Mouse (Mus musculus): ENCODE measurements around the gene Tnnt3. TPM values are rescaled to one million over a fixed set of nuclear protein-coding genes. Genes with fewer than 3 reads are reported as not detected.
A peak's percentile ranks its signal among the peaks of the same experiment; 100 is the strongest.

Gene Tnnt3
- polyA plus RNA-seq, 1 experiment, result 48.3 TPM

GRCm38 (mm10) chr7:142529350-142529749 lies 30.7 kb downstream of the Tnnt3 start:
- 58% methylated on average over 10 of the region's 10 CpGs for WGBS

GRCm38 (mm10) chr7:142531973-142532521 lies 33.4 kb downstream of the Tnnt3 start:
- DNase-seq, result no peak
- Histone ChIP-seq H3K27ac (ENCODE audit: insufficient read depth, low read depth, low read length) (no peak overlapping the region), H3K4me3 (ENCODE audit: insufficient read depth, low read depth, low read length) (no peak overlapping the region), H3K36me3 (ENCODE audit: control insufficient read depth, insufficient read depth, low read length) (no peaks in the 10 kb centered on the region), H3K27me3 (replicated peaks; ENCODE audit: control insufficient read depth, insufficient read depth, low read length) (no peaks in the 10 kb centered on the region), H3K4me1 (ENCODE audit: control insufficient read depth, insufficient read depth, low read length) (no peaks in the 10 kb centered on the region)
- 87% methylated on average over 4 of the region's 4 CpGs for WGBS
- TF ChIP-seq CTCF (conservative IDR thresholded peaks at IDR 0.05; ENCODE audit: insufficient read depth, insufficient read length, low read depth, low read length) (no peak), POLR2A (IDR thresholded peaks at IDR 0.05; ENCODE audit: low read depth, low read length) (no peak)

More at GRCm38 (mm10) chr7:142529350-142529749, 30.7 kb downstream of the Tnnt3 start:
- no peak for TF ChIP-seq CTCF (conservative IDR thresholded peaks at IDR 0.05; ENCODE audit: insufficient read depth, insufficient read length, low read depth, low read length)
- no peak for TF ChIP-seq POLR2A (IDR thresholded peaks at IDR 0.05; ENCODE audit: low read depth, low read length)
- Histone ChIP-seq H3K4me1 (ENCODE audit: control insufficient read depth, insufficient read depth, low read length) (no peaks in the 10 kb centered on the region), H3K27me3 (replicated peaks; ENCODE audit: control insufficient read depth, insufficient read depth, low read length) (no peaks in the 10 kb centered on the region), H3K27ac (ENCODE audit: insufficient read depth, low read depth, low read length) (no peak overlapping the region), H3K4me3 (ENCODE audit: insufficient read depth, low read depth, low read length) (no peak overlapping the region), H3K36me3 (ENCODE audit: control insufficient read depth, insufficient read depth, low read length) (no peaks in the 10 kb centered on the region)
- no peak for DNase-seq

GRCm38 (mm10) chr7:142532671-142533058 lies 34.0 kb downstream of the Tnnt3 start, which contains the start of gene Mrpl23:
Gene Mrpl23, plus strand, starts transcription at chr7:142532686.
- Histone ChIP-seq H3K27me3 (replicated peaks; ENCODE audit: control insufficient read depth, insufficient read depth, low read length) (no peaks in the 10 kb centered on the region), H3K4me3 (ENCODE audit: insufficient read depth, low read depth, low read length) (peak within 1 kb of the TSS; percentile 83), H3K27ac (ENCODE audit: insufficient read depth, low read depth, low read length) (0 out of 2 replicates have a peak within 1 kb of the TSS, but pooled peaks have one; percentile 22), H3K36me3 (ENCODE audit: control insufficient read depth, insufficient read depth, low read length) (no peaks in the 10 kb centered on the region), H3K4me1 (ENCODE audit: control insufficient read depth, insufficient read depth, low read length) (no peaks in the 10 kb centered on the region)
- TF ChIP-seq CTCF (conservative IDR thresholded peaks at IDR 0.05; ENCODE audit: insufficient read depth, insufficient read length, low read depth, low read length) (no peak), POLR2A (IDR thresholded peaks at IDR 0.05; ENCODE audit: low read depth, low read length) (no peak)
- WGBS, result 4% methylated on average over 17 of the region's 17 CpGs
- no peak for DNase-seq

- Histone ChIP-seq H3K36me3 (ENCODE audit: control insufficient read depth, insufficient read depth, low read length) (no peaks in the 10 kb centered on the region), H3K4me1 (ENCODE audit: control insufficient read depth, insufficient read depth, low read length) (no peaks in the 10 kb centered on the region), H3K4me3 (ENCODE audit: insufficient read depth, low read depth, low read length) (peak overlapping the region; percentile 83), H3K27me3 (replicated peaks; ENCODE audit: control insufficient read depth, insufficient read depth, low read length) (no peaks in the 10 kb centered on the region), H3K27ac (ENCODE audit: insufficient read depth, low read depth, low read length) (0 out of 2 replicates have a peak overlapping the region, but pooled peaks have one; percentile 22)
- TF ChIP-seq CTCF (conservative IDR thresholded peaks at IDR 0.05; ENCODE audit: insufficient read depth, insufficient read length, low read depth, low read length), result peak; percentile 78
- no peak for TF ChIP-seq POLR2A (IDR thresholded peaks at IDR 0.05; ENCODE audit: low read depth, low read length)
- WGBS, result 1% methylated on average over 44 of the region's 44 CpGs
- DNase-seq, result peak; percentile 84
Observed at GRCm38 (mm10) chr7:142533059-142533855, 34.6 kb downstream of the Tnnt3 start.

GRCm38 (mm10) chr7:142535116-142535515 lies 36.5 kb downstream of the Tnnt3 start:
- Histone ChIP-seq H3K27me3 (replicated peaks; ENCODE audit: control insufficient read depth, insufficient read depth, low read length) (no peaks in the 10 kb centered on the region), H3K36me3 (ENCODE audit: control insufficient read depth, insufficient read depth, low read length) (no peaks in the 10 kb centered on the region), H3K4me3 (ENCODE audit: insufficient read depth, low read depth, low read length) (no peak overlapping the region), H3K27ac (ENCODE audit: insufficient read depth, low read depth, low read length) (no peak overlapping the region), H3K4me1 (ENCODE audit: control insufficient read depth, insufficient read depth, low read length) (no peaks in the 10 kb centered on the region)
- TF ChIP-seq CTCF (conservative IDR thresholded peaks at IDR 0.05; ENCODE audit: insufficient read depth, insufficient read length, low read depth, low read length) (no peak), POLR2A (IDR thresholded peaks at IDR 0.05; ENCODE audit: low read depth, low read length) (no peak)
- WGBS, result 94% methylated on average over 4 of the region's 4 CpGs
- no peak for DNase-seq

GRCm38 (mm10) chr7:142535832-142536231 lies 37.2 kb downstream of the Tnnt3 start:
- no peaks in the 10 kb centered on the region for H3K4me1 ChIP-seq (ENCODE audit: control insufficient read depth, insufficient read depth, low read length)
- no peaks in the 10 kb centered on the region for H3K36me3 ChIP-seq (ENCODE audit: control insufficient read depth, insufficient read depth, low read length)
- H3K27me3 ChIP-seq (replicated peaks; ENCODE audit: control insufficient read depth, insufficient read depth, low read length), result no peaks in the 10 kb centered on the region
- TF ChIP-seq POLR2A (IDR thresholded peaks at IDR 0.05; ENCODE audit: low read depth, low read length), result no peak
- no peak for TF ChIP-seq CTCF (conservative IDR thresholded peaks at IDR 0.05; ENCODE audit: insufficient read depth, insufficient read length, low read depth, low read length)
- no peak overlapping the region for H3K4me3 ChIP-seq (ENCODE audit: insufficient read depth, low read depth, low read length)
- H3K27ac ChIP-seq (ENCODE audit: insufficient read depth, low read depth, low read length), result no peak overlapping the region
- WGBS, result 97% methylated on average over 5 of the region's 5 CpGs
- no peak for DNase-seq

- Histone ChIP-seq H3K36me3 (ENCODE audit: control insufficient read depth, insufficient read depth, low read length) (no peaks in the 10 kb centered on the region), H3K4me1 (ENCODE audit: control insufficient read depth, insufficient read depth, low read length) (no peaks in the 10 kb centered on the region), H3K27ac (ENCODE audit: insufficient read depth, low read depth, low read length) (no peak overlapping the region), H3K27me3 (replicated peaks; ENCODE audit: control insufficient read depth, insufficient read depth, low read length) (no peaks in the 10 kb centered on the region), H3K4me3 (ENCODE audit: insufficient read depth, low read depth, low read length) (no peak overlapping the region)
- DNase-seq, result no peak
- 79% methylated on average over 5 of the region's 5 CpGs for WGBS
- TF ChIP-seq CTCF (conservative IDR thresholded peaks at IDR 0.05; ENCODE audit: insufficient read depth, insufficient read length, low read depth, low read length) (no peak), POLR2A (IDR thresholded peaks at IDR 0.05; ENCODE audit: low read depth, low read length) (no peak)
Observed at GRCm38 (mm10) chr7:142537181-142537580, 38.5 kb downstream of the Tnnt3 start.

All from kidney, adult 2 months (tissue).